Mouse (Mus musculus): ENCODE data around the gene Cyp2s1.
"Not testable (repeated sequence)": the region's sequence is repeated elsewhere in the genome, so short reads cannot be mapped to it uniquely, and the experiment has no call there.

The Cyp2s1 gene

DNA sequence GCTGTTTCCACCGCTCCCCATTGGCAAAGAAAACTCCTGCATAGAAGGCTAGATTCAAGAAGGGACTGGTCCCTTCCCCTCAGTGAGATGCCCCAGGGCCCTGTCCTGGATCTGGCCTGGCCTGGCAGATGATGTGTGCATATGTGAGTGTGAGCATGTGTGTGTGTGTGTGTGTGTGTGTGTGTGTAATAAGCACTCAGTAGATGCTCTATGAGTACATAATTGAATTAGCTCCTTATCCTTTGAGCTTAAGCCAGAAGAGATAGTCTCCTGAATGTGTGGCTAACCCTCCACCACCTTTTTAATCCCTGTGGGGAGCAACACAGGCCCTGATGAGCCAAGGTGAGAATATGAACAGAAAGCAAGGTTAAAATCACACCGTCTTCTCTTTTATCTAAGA lies 5.0 kb downstream of the Cyp2s1 start:
- no peak for DNase-seq (ENCODE audit: low spot score in 2 of 2)

DNA sequence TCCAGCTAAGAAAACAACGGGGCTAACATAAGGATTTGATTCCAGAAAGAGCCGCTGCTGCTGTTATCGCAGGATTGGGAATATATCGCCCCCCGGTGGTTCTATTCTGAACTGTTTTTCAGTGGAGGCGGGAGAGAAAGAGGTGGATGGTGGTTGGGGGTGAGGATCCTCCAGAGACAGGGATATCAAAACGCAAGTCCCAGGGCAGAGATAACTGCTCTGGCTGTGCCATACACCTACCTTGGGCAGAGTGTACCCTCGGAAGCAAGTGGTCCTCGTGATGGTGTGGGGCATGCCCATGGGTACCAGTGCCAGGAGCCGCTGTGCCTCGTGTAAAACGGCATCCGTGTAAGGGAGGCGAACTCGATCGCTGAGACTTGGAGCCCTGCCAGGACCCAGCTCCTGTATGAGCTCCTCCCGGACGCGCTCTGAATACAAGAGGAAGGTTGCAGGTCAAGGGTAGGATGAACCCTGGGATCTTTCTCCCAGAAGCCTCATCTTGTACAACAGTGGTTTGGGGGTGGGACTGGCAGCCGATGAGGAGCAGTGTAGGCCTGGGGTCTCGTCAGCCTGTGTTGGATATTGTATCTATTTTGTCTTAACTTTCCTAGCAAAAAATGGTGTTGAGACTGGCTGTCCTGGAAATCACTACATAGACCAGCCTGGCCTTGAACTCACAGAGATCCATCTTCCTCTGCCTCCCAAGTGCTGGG lies 10.9 kb downstream of the Cyp2s1 start:
- peak; percentile 39 to 70 for DNase-seq (ENCODE audit: low spot score in 2 of 2)

DNA sequence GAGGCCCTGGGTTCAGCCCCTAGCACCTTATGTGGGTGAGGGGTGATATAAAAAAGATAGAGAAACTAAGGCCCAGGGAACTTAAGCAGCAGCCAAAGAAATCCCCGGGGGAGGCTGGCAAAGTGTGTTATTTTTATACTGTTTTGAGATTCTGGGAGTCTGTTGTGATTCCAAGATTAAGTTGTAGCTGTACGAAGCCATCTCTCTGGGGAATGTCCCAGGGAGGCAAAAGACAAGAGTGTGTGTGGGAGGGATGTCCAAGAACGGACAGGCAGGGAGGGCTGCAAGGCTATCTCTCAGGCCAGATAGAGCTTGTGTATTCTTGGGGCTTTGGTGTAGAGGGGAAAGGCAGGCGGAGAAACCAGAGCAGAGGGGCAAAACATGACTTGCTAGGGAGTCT lies 11.9 kb downstream of the Cyp2s1 start:
- no peak for DNase-seq (ENCODE audit: low spot score in 2 of 2)

DNA sequence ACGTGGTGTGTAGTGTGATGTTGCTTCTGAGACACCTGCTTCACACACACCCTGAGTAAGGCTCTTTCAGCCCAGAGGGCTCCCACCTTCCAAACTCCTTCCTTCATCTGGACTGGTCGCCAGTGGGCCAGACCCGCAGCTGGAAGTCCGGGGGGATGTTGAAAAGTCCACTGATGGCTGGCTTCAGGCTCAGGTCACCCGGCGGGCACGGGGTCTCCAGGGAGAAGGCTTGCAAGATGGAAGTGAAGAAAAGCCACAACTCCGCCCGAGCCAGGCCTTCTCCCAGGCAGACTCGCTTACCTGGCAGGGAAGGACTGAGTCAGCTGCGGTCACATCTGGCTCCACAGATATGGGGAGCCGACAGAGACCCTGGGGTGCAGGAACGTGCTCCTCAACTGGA lies 13.3 kb downstream of the Cyp2s1 start:
- DNase-seq (ENCODE audit: low spot score in 2 of 2): no peak

DNA sequence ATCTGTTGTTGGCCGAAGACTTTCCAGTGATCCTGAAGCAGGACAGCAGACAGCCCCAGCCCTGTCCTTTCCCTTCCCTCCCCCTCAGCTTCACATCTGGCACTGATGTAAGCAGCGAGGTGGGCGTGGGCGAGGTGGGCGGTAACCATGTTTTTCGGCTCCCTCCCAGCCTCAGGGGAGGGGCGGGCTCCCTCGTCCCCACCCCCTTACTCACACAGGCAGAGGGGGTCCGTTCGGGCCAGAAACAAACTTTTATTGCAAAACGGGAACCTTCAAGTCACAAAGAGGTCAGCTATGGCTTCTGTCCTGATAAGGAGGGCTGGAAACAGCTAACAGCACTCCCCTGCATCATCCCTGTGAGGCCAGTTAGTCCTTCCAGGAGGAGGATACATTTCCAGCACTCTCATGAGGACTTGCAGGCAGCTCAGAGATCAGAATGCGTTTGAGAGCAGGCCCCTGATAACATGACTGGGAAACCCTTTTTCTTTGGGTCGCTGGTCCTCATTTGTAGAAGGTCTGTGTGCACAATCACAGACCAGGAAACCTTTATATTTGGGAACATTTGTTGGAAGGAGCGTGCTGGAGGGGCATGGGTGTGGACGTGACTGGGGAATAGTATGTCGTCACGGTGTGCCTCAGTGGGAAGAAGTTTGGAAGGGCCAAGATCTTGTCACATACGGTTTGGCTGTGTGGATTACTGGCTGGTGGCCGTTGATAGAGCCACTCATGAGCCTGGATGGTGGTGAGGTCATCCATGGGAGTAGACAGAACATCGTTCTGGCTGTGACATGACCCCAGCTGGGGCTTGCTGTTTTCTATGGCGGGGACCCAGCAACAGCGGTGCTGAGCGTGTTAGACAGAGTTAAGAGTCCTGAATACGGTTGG lies 14.2 kb downstream of the Cyp2s1 start:
- no peak for DNase-seq (ENCODE audit: low spot score in 2 of 2)

DNA sequence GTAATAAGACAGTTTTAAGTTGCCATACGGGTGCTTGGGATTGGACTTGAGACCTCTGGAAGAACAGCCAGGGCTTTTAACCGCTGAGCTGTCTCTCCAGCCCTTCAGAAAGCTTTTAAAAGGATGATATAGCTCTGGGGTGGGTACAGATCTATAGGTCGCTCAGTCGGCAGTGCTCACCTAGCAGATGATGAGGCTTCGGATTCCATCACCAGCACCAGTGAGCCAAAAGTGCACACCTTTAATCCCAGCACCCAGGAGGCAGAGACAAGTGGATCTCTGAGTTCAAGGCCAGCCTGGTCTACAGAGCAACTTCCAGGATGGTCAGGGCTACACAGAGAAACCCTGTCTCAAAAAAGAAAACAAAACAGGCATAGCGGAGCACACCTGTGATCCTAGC lies 15.7 kb downstream of the Cyp2s1 start:
- no peak for DNase-seq (ENCODE audit: low spot score in 2 of 2)

DNA sequence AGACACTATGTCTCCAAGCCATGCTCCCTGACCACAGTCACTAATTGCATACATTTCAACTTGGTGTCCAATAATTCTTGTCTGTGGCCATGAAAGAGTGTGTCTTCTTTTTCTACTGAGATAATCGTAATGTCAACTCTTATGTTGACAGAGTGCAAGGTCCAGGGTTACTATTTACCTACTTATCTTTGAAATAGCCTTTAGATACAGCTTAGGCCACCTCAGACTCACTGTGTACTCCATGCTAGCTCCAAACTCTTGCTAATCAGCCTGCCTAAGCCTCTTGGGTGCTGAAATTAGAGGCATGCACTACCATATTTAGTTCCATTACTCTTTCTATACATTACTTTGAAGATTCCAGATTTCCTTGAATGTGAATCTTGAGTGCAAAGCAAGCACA lies 17.3 kb downstream of the Cyp2s1 start:
- no peak for DNase-seq (ENCODE audit: low spot score in 2 of 2)

DNA sequence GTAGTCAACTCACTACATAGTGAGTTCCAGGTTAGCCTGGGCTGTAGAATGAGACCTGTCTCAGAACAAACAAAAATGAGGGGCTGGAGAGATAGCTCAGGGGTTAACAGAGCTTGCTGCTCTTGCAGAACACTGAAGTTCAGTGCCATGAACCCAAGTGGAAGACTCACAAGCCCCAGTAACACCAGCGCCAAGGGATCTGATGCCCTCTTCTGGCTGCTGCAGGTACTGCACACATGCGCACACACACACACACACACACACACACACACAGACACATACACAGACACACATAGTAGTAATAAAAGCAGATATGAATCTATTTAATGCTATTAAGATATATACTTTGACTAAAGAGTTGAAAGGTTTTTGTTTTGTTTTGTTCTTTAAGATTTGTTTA lies 18.2 kb downstream of the Cyp2s1 start:
- no peak for DNase-seq (ENCODE audit: low spot score in 2 of 2)

DNA sequence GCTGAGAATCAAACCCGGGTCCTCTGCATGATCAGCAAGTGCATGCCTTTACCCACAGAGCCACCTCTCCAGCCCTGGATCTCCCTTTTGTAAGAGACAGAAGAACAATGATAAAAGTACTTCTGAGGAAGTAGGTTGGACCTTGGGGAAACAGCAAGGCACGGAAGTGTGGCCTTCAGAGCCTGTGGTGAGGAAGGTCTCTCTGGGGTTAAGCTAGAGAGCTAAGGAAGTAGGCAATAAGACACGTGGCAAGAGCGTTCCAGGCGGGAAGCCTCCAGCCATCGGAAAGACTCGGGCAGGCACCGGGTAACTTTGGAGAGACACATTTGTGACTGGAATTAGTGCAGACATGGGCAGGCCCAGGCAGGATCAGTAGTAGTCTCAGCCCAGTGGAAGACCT lies 21.9 kb downstream of the Cyp2s1 start:
- DNase-seq (ENCODE audit: low spot score in 2 of 2): no peak

DNA sequence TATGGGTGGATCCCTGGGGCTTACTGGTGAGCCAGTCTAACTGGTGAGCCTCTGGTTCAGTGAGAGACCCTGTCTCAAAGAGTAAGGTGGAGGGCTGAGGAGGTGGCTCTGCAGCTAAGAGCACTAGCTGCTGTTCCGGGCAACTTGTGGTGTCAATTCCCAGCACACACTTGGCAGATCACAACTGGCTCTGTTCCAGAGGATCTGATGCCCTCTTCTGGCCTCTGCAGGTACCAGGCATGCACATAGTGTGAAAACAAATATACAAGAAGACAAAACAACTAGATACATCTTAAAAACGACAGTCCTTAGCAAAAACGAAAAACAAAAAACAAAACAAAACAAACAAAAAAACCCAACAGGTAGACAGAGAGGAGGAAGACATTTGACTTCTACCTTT lies 23.0 kb downstream of the Cyp2s1 start:
- DNase-seq (ENCODE audit: low spot score in 2 of 2): no peak

DNA sequence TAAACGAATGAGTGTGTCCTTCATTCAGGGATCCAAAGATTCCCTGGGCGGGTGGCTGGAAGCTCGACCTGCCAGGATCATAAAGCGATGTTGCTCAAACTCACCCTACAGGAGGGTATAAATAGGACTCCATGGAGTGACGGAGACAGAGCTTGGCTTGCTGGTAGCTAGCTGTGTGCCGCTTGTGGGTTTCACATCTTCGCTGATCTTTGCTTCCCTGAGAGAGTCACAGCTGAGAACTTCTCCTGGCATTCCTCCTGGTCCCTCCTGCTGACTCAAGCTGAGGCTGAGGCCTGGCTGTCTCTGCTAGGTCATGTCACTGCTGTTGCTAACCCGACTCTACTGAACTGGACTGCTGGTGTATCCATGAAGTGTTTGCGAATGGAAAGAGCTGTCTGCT lies 23.7 kb downstream of the Cyp2s1 start:
- not testable (repeated sequence) for DNase-seq (ENCODE audit: low spot score in 2 of 2)

DNA sequence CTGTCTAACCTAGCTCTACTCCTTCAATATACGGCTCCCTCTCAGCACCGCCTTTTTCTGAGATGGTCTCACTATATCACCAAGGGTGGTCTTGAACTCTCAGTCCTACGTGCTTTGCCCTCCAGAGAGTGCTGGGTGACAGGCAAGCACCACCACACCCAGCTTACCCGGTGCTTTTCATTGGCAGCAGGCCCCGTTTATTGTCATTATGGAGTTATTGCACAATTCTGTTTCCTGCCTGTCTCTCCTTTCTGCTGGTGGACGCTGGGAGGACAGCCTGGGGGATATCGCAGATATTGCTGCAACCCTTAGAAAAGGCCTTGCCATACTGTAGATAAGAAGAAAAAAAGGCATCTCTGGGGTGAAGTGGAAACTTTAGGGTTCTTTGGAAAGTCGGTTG lies 26.1 kb downstream of the Cyp2s1 start:
- DNase-seq (ENCODE audit: low spot score in 2 of 2): no peak

DNA sequence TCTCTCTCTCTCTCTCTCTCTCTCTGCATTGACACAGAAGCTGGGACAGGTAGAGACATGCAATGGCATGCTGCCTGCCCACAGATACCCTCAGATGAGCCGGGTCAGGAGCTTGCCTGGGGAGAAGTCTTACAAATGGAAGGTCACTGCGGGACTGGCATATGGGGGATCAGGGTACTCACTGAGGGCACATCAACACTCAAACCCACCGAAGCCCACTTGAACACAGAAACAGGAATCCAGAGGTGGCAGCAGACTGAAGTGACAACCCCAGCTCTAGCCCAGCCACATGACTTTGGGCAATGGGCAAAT lies 27.6 kb downstream of the Cyp2s1 start:
- DNase-seq (ENCODE audit: low spot score in 2 of 2): no peak

DNA sequence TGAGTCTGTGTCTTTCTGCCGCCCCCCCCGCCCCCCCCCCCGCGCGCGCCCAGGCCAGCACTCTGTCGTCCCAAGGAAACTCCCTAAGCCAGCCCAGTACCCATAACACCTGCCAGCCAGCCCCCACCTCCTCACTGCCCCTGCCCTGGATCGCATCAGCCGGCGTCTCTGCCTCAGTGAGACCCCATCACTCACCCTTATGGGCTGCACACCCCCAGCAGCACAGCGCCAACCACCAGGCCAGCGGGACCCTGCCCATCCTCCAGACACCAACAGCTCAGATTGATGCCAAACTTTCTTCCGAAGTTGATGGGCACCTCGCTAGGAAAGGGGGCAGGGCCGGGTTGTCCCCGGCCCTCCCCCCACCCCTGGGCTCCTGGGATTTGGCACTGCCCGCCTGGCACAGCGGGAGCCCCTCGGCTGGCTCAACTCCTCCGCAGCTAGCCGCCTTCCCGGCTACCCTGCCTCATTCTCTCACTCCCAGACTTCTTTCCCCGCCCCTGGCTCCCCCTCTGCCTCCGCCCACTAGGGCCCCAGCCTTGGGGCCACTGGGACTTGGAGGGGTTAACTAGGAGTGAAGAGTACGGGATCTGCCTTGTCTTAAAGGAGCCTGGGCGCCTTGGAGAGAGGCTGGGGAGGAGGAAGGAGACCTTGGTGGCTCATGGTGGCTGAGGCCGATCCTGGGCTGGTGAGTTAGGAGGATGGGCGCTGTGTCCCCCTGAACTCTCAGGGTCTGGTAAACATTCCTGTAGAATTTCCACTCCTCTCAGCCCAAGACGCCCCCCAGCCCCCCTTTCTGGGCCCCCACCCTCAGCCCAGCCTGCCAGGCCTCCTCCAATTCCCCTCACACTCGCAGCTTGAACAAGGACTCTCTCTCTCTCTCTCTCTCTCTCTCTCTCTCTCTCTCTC lies 28.2 kb downstream of the Cyp2s1 start, which contains the start of gene Axl:
TSS of gene Axl (minus strand) at position 486 of the 909 bp plus-strand sequence.
- peak in 1 of 2 experiments; percentile 39 for DNase-seq (ENCODE audit: low spot score in 2 of 2)

DNA sequence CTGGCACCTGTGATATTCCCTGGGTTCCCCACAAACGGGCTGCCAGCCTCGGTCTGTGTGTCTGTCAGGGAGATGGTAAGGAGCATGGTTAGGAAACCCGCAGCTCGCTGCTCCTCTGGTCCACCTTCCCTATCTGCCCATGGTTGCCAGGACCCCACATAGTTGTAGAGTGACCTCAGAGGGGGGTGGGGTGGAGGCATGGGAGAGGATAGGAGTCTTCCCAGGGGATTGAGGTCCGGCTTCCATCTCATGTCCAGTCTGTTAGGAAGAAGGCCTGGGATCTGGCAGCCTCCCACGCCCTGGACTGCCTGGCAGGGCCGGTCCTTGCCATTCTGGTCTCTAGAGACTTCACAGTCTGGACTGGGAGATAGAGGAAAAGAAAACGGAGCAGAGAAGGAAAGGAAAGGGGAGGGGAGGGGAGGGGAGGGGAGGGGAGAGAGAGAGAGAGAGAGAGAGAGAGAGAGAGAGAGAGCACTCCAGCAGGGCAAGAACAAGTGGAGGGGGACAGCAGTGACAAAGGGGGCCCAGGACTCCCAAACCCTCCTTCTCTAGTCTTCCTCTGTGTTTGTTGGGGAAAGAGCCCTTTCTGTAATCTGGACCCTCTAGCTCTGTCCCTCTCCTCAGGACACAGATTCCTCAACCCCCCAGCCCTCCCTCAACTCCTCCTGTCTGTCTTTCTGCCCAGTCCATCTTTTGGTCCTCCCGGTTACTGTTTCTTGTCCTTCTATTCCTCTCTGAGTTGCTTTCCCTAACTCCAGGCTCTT lies 29.1 kb downstream of the Cyp2s1 start:
- no peak for DNase-seq (ENCODE audit: low spot score in 2 of 2)

DNA sequence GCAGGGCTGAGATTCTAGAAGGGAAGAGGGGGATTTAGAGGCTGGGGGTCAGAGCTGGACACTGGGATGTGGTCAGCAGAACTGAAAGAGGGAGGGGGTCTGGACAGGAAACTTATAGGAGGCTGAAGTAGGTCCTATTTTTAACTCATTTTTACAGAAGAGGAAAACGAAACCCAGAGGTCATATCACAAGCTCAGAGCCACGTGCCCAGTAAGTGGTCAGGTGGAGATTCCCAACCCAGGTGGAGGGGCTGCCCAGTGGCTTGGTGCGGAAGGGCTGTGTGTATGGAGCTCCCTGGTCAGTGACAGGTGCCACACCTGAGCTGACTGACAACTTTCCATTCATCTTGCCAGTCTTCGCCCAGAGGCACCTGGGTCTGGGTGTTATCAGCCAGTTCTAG lies 29.7 kb downstream of the Cyp2s1 start:
- DNase-seq (ENCODE audit: low spot score in 2 of 2): no peak

DNA sequence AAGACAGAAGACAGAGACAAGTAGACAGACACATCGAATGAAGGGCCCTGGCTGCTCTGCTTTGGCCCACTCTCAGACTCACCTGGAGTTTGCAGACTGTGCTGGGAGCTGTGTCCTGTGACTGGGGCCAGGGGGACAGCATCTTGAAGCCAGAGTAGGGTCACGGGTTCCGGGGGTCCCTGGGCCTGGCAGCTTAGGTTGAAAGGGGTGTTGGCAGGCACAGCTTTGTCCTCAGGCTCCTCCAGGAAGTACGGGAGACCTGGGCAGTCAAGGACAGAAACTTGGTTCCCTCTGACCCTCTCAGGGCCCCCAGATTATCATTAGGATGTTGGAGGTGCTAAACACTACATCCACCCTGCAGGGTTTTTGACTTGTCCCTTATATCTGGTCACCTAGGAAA lies 31.0 kb downstream of the Cyp2s1 start:
- no peak for DNase-seq (ENCODE audit: low spot score in 2 of 2)

DNA sequence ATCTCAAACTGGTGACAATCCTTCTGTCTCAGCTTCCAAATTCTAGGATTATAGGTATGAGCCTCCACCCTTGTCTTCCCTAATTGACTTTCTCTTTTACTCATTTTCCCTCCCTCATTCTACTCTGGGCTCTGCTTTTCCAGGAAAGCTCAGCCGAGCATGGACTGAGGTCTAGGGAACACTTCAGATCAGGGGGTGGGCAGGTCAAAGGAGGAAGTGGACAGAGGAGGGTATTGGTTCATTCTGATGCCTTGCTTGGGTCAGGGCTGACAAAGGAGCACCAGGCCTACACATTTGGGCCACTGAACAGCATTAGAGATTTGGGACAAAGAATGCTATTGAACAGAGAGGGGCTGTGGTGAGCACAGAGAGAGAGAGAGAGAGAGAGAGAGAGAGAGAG lies 31.9 kb downstream of the Cyp2s1 start:
- no peak for DNase-seq (ENCODE audit: low spot score in 2 of 2)

DNA sequence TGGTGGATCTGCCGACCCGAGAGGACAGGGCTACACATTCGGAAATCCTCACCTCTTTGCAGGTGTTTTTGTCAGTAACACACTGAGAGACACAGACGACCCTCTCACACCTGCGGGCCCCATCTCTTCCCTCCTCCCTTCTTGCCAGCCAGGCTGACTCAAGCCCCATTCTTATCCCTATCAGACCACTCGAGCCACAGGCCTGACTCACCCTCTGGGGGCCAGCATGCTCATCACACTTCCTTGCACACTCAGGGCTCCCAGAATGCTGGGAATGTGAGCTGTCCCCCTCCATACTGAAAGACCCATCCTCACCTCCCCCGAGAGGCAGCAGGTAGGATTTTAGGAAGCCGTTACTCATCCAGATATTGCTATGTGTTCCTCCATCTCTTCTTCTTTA lies 33.0 kb downstream of the Cyp2s1 start:
- no peak for DNase-seq (ENCODE audit: low spot score in 2 of 2)

DNA sequence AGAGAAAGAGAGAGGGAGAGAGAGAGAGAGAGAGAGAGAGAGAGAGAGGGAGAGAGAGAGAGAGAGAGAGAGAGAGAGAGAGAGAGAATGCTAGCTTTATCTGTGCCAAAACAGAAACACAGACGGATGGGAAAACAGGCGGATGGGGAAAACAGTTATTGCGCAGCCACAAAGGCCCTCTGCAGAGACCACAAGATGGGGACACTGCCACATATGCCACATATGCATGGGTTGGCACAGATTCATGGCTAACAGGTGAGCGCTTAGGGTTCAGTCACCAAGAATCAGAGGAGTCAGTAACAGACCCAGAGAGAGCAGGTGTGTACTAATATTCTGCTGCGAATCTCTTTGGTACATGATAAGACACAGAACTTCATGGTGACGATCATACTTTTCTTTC lies 34.0 kb downstream of the Cyp2s1 start:
- DNase-seq (ENCODE audit: low spot score in 2 of 2): no peak

DNA sequence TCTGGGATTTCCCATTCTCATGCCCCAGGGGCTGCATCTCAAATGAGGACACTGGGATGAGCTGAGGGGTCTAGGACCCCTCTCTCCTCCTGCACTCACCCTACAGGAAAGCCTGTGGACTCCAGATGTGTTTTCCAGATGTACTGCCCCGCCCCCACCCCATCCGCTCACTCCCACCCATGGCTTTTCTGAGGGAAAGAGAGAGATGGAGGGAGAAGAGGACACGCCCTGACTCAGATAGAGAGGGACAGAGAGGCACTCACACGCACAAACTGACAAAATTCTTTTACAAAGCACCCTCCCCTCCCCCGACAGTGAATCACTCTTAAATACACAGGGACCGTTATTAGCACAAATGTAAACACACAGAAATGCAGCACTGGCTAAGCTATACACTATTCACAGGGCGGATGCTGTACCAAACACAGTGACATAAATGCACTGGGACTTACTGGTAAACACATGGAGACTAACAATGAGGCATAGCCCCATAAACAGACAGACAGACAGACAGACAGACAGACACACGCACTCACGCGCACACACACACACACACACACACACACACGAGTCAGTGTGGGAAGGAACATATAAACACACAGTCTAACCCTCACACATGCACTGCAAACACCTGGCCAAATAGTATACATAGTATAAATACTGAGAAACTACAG lies 34.6 kb downstream of the Cyp2s1 start:
- no peak for DNase-seq (ENCODE audit: low spot score in 2 of 2)

Measured in frontal cortex, postnatal 25 days (tissue).